Mouse (Mus musculus): ENCODE measurements around the gene Clcn3.

DNA sequence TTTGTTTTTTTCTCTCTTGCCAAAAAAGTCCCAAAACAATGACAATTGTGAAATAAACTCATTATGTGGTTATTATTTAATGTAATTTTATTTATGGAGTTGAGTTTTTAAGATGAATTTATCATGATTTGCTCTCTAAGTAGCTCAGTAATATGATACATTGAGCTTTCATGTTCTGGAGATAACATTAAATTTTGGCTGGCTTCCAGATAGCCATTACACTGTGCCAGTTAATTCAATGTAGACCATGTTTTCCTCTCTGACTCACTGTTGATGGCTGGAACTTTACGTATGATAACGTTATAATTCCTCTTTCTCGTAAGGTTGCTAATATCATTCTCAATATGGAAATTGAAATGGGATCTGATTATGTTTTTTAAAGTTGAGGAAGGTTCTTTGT, 13.4 kb upstream of the Clcn3 start:
- no peak for TF ChIP-seq CTCF (conservative IDR thresholded peaks at IDR 0.05 in 1 of 2, IDR thresholded peaks at IDR 0.05 in 1 of 2; ENCODE audit: low read depth in 2 of 2, low read length in 2 of 2)
- no peak for TF ChIP-seq POLR2A (IDR thresholded peaks at IDR 0.05; ENCODE audit: low read depth, low read length)
- no peak for TF ChIP-seq USF1 (IDR thresholded peaks at IDR 0.05; ENCODE audit: low read depth, low read length)
- TF ChIP-seq CHD1 (IDR thresholded peaks at IDR 0.05; ENCODE audit: low read depth, low read length), result no peak

Measured in CH12.LX (cell line).